8 mouse cellular contexts compared by ENCODE assay signal in the genomic region with DNA sequence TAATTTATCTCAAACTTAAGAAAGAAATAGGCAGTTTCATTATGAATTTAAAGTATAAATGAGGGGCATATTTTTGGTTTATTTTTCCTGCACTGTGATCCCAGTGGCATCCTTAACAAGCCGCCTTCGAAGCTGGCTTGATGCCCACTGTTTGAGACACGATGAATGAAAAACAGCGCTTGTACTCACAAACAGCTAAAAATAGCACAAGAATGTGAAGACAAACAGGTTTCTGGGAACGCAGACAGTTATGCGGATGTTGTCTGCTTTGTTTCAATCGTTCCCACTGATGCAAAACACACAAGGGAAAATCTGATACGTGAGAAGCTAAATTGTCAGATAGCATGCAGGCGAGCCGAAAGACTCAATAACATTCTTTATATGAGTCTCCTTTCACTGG.
DNase-seq lines count a peak whose midpoint lies in the region; ATAC-seq and TF ChIP-seq lines count a peak whose summit lies in the region.

No protein-coding gene starts in this region.

- H3K4me3 ChIP-seq in lung, embryonic 16.5 days (ENCODE audit: low read length), result 0 out of 2 replicates have a peak overlapping the region, but pooled peaks have one; percentile 13
- no peak overlapping the region for H3K4me3 ChIP-seq in heart, embryonic 11.5 days (ENCODE audit: low read depth, low read length)
- H3K4me3 ChIP-seq in intestine, postnatal 0 days (ENCODE audit: low read depth, low read length), result no peak overlapping the region

- no peaks in the 10 kb centered on the region for H3K36me3 ChIP-seq in lung, embryonic 16.5 days (ENCODE audit: control insufficient read depth, insufficient read depth, low read length)
- no peaks in the 10 kb centered on the region for H3K36me3 ChIP-seq in heart, embryonic 11.5 days (ENCODE audit: control insufficient read depth, insufficient read depth, low read length)
- H3K36me3 ChIP-seq in intestine, postnatal 0 days (ENCODE audit: control insufficient read depth, insufficient read depth), result no peaks in the 10 kb centered on the region

- H3K4me2 ChIP-seq in lung, embryonic 16.5 days (ENCODE audit: low read depth, low read length), result 0 out of 2 replicates have a peak overlapping the region, but pooled peaks have one; percentile 29
- peak overlapping the region; percentile 48 for H3K4me2 ChIP-seq in heart, embryonic 11.5 days
- H3K4me2 ChIP-seq in intestine, postnatal 0 days (replicated peaks; ENCODE audit: low read depth), result no peak overlapping the region

- no peak overlapping the region for H3K27ac ChIP-seq in lung, embryonic 16.5 days (ENCODE audit: low read length)
- peak overlapping the region; percentile 46; the same call in 1 of the 2 replicates for H3K27ac ChIP-seq in heart, embryonic 11.5 days (ENCODE audit: low read depth, low read length)
- no peak overlapping the region for H3K27ac ChIP-seq in intestine, postnatal 0 days (ENCODE audit: low read depth, low read length)

- DNase-seq in cerebellum, postnatal 14 days, result peak; percentile 49 to 61
- no peak for DNase-seq in cerebellum, postnatal 36 days
- DNase-seq in lung, postnatal 25 days (ENCODE audit: low spot score), result no peak
- peak; percentile 22 to 36 for DNase-seq in left cerebral cortex, postnatal 25 days (ENCODE audit: low spot score in 2 of 2)

- intact Hi-C loops in left cerebral cortex, postnatal 25 days (cut with DNase I), result no loop called here

- no peak overlapping the region for H3K9ac ChIP-seq in lung, embryonic 16.5 days (ENCODE audit: low read length)
- H3K9ac ChIP-seq in heart, embryonic 11.5 days (ENCODE audit: low read depth, low read length), result no peak overlapping the region
- no peak overlapping the region for H3K9ac ChIP-seq in intestine, postnatal 0 days (ENCODE audit: low read depth, low read length)

- no peak for TF ChIP-seq CTCF in intestine, postnatal 0 days (IDR thresholded peaks at IDR 0.05; ENCODE audit: low read depth)

- no peaks in the 10 kb centered on the region for H3K27me3 ChIP-seq in lung, embryonic 16.5 days (ENCODE audit: control insufficient read depth, insufficient read depth, low read depth, low read length)
- no peaks in the 10 kb centered on the region for H3K27me3 ChIP-seq in heart, embryonic 11.5 days (ENCODE audit: control insufficient read depth, insufficient read depth, low read length)
- H3K27me3 ChIP-seq in intestine, postnatal 0 days (replicated peaks; ENCODE audit: control insufficient read depth, insufficient read depth, low read length), result no peaks in the 10 kb centered on the region

- H3K4me1 ChIP-seq in lung, embryonic 16.5 days (replicated peaks; ENCODE audit: control insufficient read depth, insufficient read depth, low read length), result no peaks in the 10 kb centered on the region
- H3K4me1 ChIP-seq in heart, embryonic 11.5 days (ENCODE audit: control insufficient read depth, insufficient read depth, low read length), result no peaks in the 10 kb centered on the region; the same call in 1 of the 2 replicates
- no peaks in the 10 kb centered on the region for H3K4me1 ChIP-seq in intestine, postnatal 0 days (replicated peaks; ENCODE audit: control insufficient read depth, insufficient read depth, low read length)

- 39% methylated on average over 10 of the region's 10 CpGs for WGBS in lung, embryonic 16.5 days
- WGBS in heart, embryonic 11.5 days (ENCODE audit: insufficient replicate concordance), result 24% methylated on average over 10 of the region's 10 CpGs
- 59% methylated on average over 10 of the region's 10 CpGs for WGBS in intestine, postnatal 0 days

- no peak for ATAC-seq in lung, embryonic 16.5 days (ENCODE audit: low read depth)
- ATAC-seq in heart, embryonic 11.5 days (replicated peaks; ENCODE audit: insufficient number of reproducible peaks, low FRiP score, low TSS enrichment), result no peak
- no peak for ATAC-seq in inflammation-experienced regulatory T-cells, adult 6 months
- no peak for ATAC-seq in intestine, postnatal 0 days

- no peaks in the 10 kb centered on the region for H3K9me3 ChIP-seq in lung, embryonic 16.5 days (ENCODE audit: control insufficient read depth, low read length)
- H3K9me3 ChIP-seq in heart, embryonic 11.5 days (replicated peaks; ENCODE audit: control insufficient read depth, low read length), result no peaks in the 10 kb centered on the region
- H3K9me3 ChIP-seq in intestine, postnatal 0 days (ENCODE audit: control insufficient read depth), result no peaks in the 10 kb centered on the region

Comparison
In these comparisons a context has a peak if more than half of its experiments do, and no peak if none do; other contexts are left out.
1. DNase-seq: peak in cerebellum, postnatal 14 days (2 of 2) and left cerebral cortex, postnatal 25 days (2 of 2); none in cerebellum, postnatal 36 days (0 of 2) and lung, postnatal 25 days (single experiment).